ENCODE assay signal across 8 mouse cellular contexts in genomic region chr7:110629892-110630666, GRCm38 (mm10). TPM values are rescaled to one million over a fixed set of nuclear protein-coding genes. Genes with fewer than 3 reads are reported as not detected.
DNase-seq lines count a peak whose midpoint lies in the region; ATAC-seq and TF ChIP-seq lines count a peak whose summit lies in the region.

No protein-coding gene starts in this region.

- DNase-seq in urinary bladder, adult 18-20 months (ENCODE audit: low spot score in 2 of 2), result peak; percentile 76 to 79
- no peak for DNase-seq in urinary bladder, postnatal 10 days (ENCODE audit: low spot score)
- DNase-seq in embryonic facial prominence, embryonic 10.5 days (ENCODE audit: low spot score), result peak; percentile 92
- DNase-seq in heart, adult 2 months, result peak; percentile 89 to 91
- peak; percentile 83 to 87 for DNase-seq in kidney, adult 8-10 months
- peak; percentile 89 for DNase-seq in limb, embryonic 14.5 days (ENCODE audit: low spot score)
- peak; percentile 92 for DNase-seq in midbrain, postnatal 0 days (ENCODE audit: low spot score)
- peak; percentile 57 to 81 for DNase-seq in spleen, postnatal 10 days (ENCODE audit: low spot score in 2 of 2)

- H3K27me3 ChIP-seq in embryonic facial prominence, embryonic 10.5 days (replicated peaks; ENCODE audit: low read depth, poor library complexity, severe bottlenecking), result peaks cover 76% of the 10 kb centered on the region
- no peaks in the 10 kb centered on the region for H3K27me3 ChIP-seq in heart, adult 2 months (ENCODE audit: control insufficient read depth, insufficient read depth, low read length)
- peaks cover 52% of the 10 kb centered on the region for H3K27me3 ChIP-seq in limb, embryonic 14.5 days (ENCODE audit: control insufficient read depth, insufficient read depth, low read length)
- peaks cover 49% of the 10 kb centered on the region for H3K27me3 ChIP-seq in midbrain, postnatal 0 days (ENCODE audit: insufficient read depth, low read length)

- intact Hi-C loops in heart, adult 2 months (cut with DNase I), result loop anchor here (1.0 to 10.0 kb wide), 5 partner anchors 82 to 465 kb away; no protein-coding TSS in a partner anchor

- H3K4me1 ChIP-seq in embryonic facial prominence, embryonic 10.5 days, result peaks cover 50% of the 10 kb centered on the region
- peaks cover 7% of the 10 kb centered on the region for H3K4me1 ChIP-seq in heart, adult 2 months (ENCODE audit: control insufficient read depth, insufficient read depth, low read length)
- peaks cover 27% of the 10 kb centered on the region for H3K4me1 ChIP-seq in limb, embryonic 14.5 days (ENCODE audit: control insufficient read depth, insufficient read depth, low read length)
- H3K4me1 ChIP-seq in midbrain, postnatal 0 days (ENCODE audit: insufficient read depth, low read length), result peaks cover 20% of the 10 kb centered on the region; the same call in 1 of the 2 replicates

- peak overlapping the region; percentile 66 for H3K9ac ChIP-seq in heart, adult 2 months (ENCODE audit: low read depth, low read length)
- H3K9ac ChIP-seq in limb, embryonic 14.5 days (ENCODE audit: low read depth, low read length, severe bottlenecking), result peak overlapping the region; percentile 55
- peak overlapping the region; percentile 29 for H3K9ac ChIP-seq in midbrain, postnatal 0 days (replicated peaks; ENCODE audit: low read length, poor library complexity, severe bottlenecking)

- peak overlapping the region; percentile 82 for H3K27ac ChIP-seq in embryonic facial prominence, embryonic 10.5 days (replicated peaks)
- peak overlapping the region; percentile 55 for H3K27ac ChIP-seq in heart, adult 2 months
- H3K27ac ChIP-seq in limb, embryonic 14.5 days (replicated peaks; ENCODE audit: low read depth, low read length), result 0 out of 2 replicates have a peak overlapping the region, but pooled peaks have one; percentile 33
- no peak overlapping the region for H3K27ac ChIP-seq in midbrain, postnatal 0 days (ENCODE audit: low read depth, low read length)

- peak; percentile 91; the same call in 1 of the 2 replicates for TF ChIP-seq EP300 in heart, adult 2 months (IDR thresholded peaks at IDR 0.05; ENCODE audit: insufficient read depth, low read depth, low read length)

- no peaks in the 10 kb centered on the region for H3K36me3 ChIP-seq in embryonic facial prominence, embryonic 10.5 days (replicated peaks)
- no peaks in the 10 kb centered on the region for H3K36me3 ChIP-seq in heart, adult 2 months (ENCODE audit: control insufficient read depth, insufficient read depth, low read length)
- no peaks in the 10 kb centered on the region for H3K36me3 ChIP-seq in limb, embryonic 14.5 days (ENCODE audit: control insufficient read depth, insufficient read depth, low read length)
- H3K36me3 ChIP-seq in midbrain, postnatal 0 days (ENCODE audit: insufficient read depth, low read length), result no peaks in the 10 kb centered on the region

- H3K79me2 ChIP-seq in heart, adult 2 months (replicated peaks; ENCODE audit: control insufficient read depth, insufficient read depth, low read length), result no peaks in the 10 kb centered on the region

- no peaks in the 10 kb centered on the region for H3K9me3 ChIP-seq in embryonic facial prominence, embryonic 10.5 days
- no peaks in the 10 kb centered on the region for H3K9me3 ChIP-seq in limb, embryonic 14.5 days (ENCODE audit: control insufficient read depth, low read length)
- H3K9me3 ChIP-seq in midbrain, postnatal 0 days (ENCODE audit: low read length), result no peaks in the 10 kb centered on the region

- 0 out of 2 replicates have a peak, but pooled peaks have one; percentile 7 for TF ChIP-seq POLR2A in heart, adult 2 months (IDR thresholded peaks at IDR 0.05; ENCODE audit: insufficient read depth, low read depth, low read length)
- no peak for TF ChIP-seq POLR2A in limb, embryonic 14.5 days (IDR thresholded peaks at IDR 0.05; ENCODE audit: borderline replicate concordance, extremely low read depth, insufficient read depth, insufficient read length)

- H3K4me3 ChIP-seq in embryonic facial prominence, embryonic 10.5 days, result peak overlapping the region; percentile 61
- H3K4me3 ChIP-seq in heart, adult 2 months, result peak overlapping the region; percentile 62
- peak overlapping the region; percentile 42 for H3K4me3 ChIP-seq in limb, embryonic 14.5 days (replicated peaks; ENCODE audit: low read length)
- peak overlapping the region; percentile 38 for H3K4me3 ChIP-seq in midbrain, postnatal 0 days (ENCODE audit: low read depth, low read length)

- ATAC-seq in limb, embryonic 14.5 days (ENCODE audit: low FRiP score, low read depth), result peak; percentile 90
- peak; percentile 89 for ATAC-seq in midbrain, postnatal 0 days (ENCODE audit: low FRiP score)

- WGBS in embryonic facial prominence, embryonic 10.5 days, result under 1% methylated on average over 36 of the region's 36 CpGs
- 5% methylated on average over 36 of the region's 36 CpGs for WGBS in heart, adult 2 months
- under 1% methylated on average over 28 of the region's 36 CpGs for WGBS in limb, embryonic 14.5 days
- 2% methylated on average over 35 of the region's 36 CpGs for WGBS in midbrain, postnatal 0 days

- 0 out of 2 replicates have a peak, but pooled peaks have one; percentile 100 for TF ChIP-seq CTCF in heart, adult 2 months (IDR thresholded peaks at IDR 0.05)
- TF ChIP-seq CTCF in midbrain, postnatal 0 days (IDR thresholded peaks at IDR 0.05), result peak; percentile 96

- peak overlapping the region; percentile 86 for H3K4me2 ChIP-seq in limb, embryonic 14.5 days (replicated peaks; ENCODE audit: low read depth, low read length, severe bottlenecking)
- H3K4me2 ChIP-seq in midbrain, postnatal 0 days (ENCODE audit: low read depth, low read length, poor library complexity, severe bottlenecking), result peak overlapping the region; percentile 86

RNA-seq across cellular contexts. Expression of gene Adm, which starts 2.6 kb away (rescaled TPM):
- polyA plus RNA-seq in embryonic facial prominence, embryonic 10.5 days (2016; fragmentation: Nextera tagmentation; extraction: Ambion mirVana), result 1.9 and 2.9 TPM in 2 replicates
- 10 to 100 TPM in 1 of 2 experiments, 1 to 10 TPM in 1; 9.0 to 11.2 TPM for total RNA-seq in heart, adult 2 months (2021)
- polyA plus RNA-seq in heart, adult 2 months (2012; rRNA removed), result 18.1 and 18.8 TPM in 2 replicates
- polyA plus RNA-seq in limb, embryonic 14.5 days (2012; rRNA removed), result 1.8 and 2.6 TPM in 2 replicates
- 2.6 and 3.3 TPM in 2 replicates for polyA plus RNA-seq in limb, embryonic 14.5 days (2014; fragmentation: Nextera tagmentation; extraction: Ambion mirVana)
- total RNA-seq in midbrain, postnatal 0 days (2014; rRNA removed), result 0.82 and 1.2 TPM in 2 replicates
- 2.5 and 2.6 TPM in 2 replicates for polyA plus RNA-seq in midbrain, postnatal 0 days (2015; fragmentation: Nextera tagmentation; extraction: Ambion mirVana)

RNA-seq across cellular contexts. Expression of gene Sbf2, which starts 15.4 kb away (rescaled TPM):
- polyA plus RNA-seq in embryonic facial prominence, embryonic 10.5 days (2016; fragmentation: Nextera tagmentation; extraction: Ambion mirVana), result 27.8 and 29.5 TPM in 2 replicates
- 10 to 100 TPM; 39.7 to 40.4 TPM for total RNA-seq in heart, adult 2 months (2021)
- polyA plus RNA-seq in heart, adult 2 months (2012; rRNA removed), result 16.1 and 31.1 TPM in 2 replicates
- polyA plus RNA-seq in limb, embryonic 14.5 days (2012; rRNA removed), result 24.7 and 25.8 TPM in 2 replicates
- 24.7 and 29.0 TPM in 2 replicates for polyA plus RNA-seq in limb, embryonic 14.5 days (2014; fragmentation: Nextera tagmentation; extraction: Ambion mirVana)
- 80.1 and 114 TPM in 2 replicates for total RNA-seq in midbrain, postnatal 0 days (2014; rRNA removed)
- polyA plus RNA-seq in midbrain, postnatal 0 days (2015; fragmentation: Nextera tagmentation; extraction: Ambion mirVana), result 31.5 and 41.0 TPM in 2 replicates
